Mouse (Mus musculus) myocyte (in vitro differentiated cells): ENCODE results near the gene Tenm4.

Experiments
- E2F4 ChIP-seq: IDR thresholded peaks from one replicate; pipeline ENCODE4 v1.6.1; 2011; ENCODE audit warnings: mild to moderate bottlenecking, control low read depth, moderate library complexity; ENCODE audit not compliant: insufficient read depth
- MAX ChIP-seq: IDR thresholded peaks from one replicate; pipeline ENCODE4 v1.6.1; 2011; ENCODE audit warnings: low read depth, mild to moderate bottlenecking, control low read depth
- MYOG ChIP-seq, 3 experiments: IDR thresholded peaks; one replicate each; pipeline ENCODE4 v1.6.1; 2011; ENCODE audit warnings: control low read depth in 2 of 3, low read depth in 2 of 3, mild to moderate bottlenecking in 2 of 3; ENCODE audit not compliant: insufficient read length in 2 of 3, control insufficient read depth in 1 of 3, insufficient read depth in 1 of 3
- POLR2A ChIP-seq: IDR thresholded peaks from one replicate; pipeline ENCODE4 v1.6.1; 2011; ENCODE audit warnings: low read depth, mild to moderate bottlenecking, control low read depth, moderate library complexity; ENCODE audit not compliant: insufficient read length
- REST ChIP-seq: IDR thresholded peaks from one replicate; pipeline ENCODE4 v1.6.1; 2011; ENCODE audit warnings: mild to moderate bottlenecking, control low read depth, moderate library complexity; ENCODE audit not compliant: insufficient read depth, insufficient read length
- SRF ChIP-seq: IDR thresholded peaks from one replicate; pipeline ENCODE4 v1.6.1; 2011; ENCODE audit warnings: low read depth; ENCODE audit not compliant: control insufficient read depth, insufficient read length

DNA sequence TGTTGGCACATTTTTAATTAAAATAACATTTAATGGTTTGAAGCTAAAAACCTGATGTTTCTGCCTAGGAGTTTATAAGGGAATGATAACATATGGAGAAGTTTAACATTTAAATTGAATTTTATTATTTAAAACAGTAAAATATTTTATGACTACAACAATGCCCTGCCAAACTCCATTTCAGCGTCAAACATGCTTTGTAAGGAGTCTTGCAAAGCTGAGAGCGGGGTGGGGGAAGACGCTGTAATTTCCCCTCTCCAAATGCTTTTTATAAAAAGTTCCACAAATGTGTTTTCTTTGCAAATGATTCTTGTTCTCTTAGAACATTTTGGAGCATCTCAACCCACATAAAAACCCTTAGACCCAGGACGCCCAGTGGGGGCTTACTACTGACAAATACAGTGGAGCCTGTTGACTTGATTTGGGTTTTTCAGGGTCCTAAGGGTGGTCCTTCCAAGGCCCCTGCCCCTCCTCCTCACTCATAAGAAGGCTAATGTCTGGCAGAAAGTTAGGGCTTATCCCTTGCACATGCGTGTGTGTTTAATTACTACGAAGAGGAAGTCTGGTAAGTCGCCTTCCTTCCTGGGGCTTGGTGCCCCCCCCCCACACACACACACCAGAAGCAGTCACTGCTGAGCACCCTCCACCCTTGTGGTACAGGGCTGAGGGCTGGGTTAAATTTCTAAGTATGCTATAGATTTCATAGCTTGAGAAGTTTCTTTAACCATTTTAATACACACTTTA lies 563.4 kb downstream of the Tenm4 start:
- no peak for TF ChIP-seq POLR2A
- TF ChIP-seq REST, result no peak
- TF ChIP-seq E2F4, result no peak
- TF ChIP-seq MYOG (IDR thresholded peaks at IDR 0.05; ENCODE audit: control insufficient read depth in 1 of 3, insufficient read depth in 1 of 3, insufficient read length in 2 of 3, low read depth in 2 of 3), result no peak
- TF ChIP-seq MAX, result no peak
- TF ChIP-seq SRF, result no peak
